Mouse (Mus musculus) neural tube, embryonic 11.5 days (tissue): ENCODE measurements around the gene Dlgap5. TPM values are rescaled to one million over a fixed set of nuclear protein-coding genes. Genes with fewer than 3 reads are reported as not detected.

Experiments used
- ATAC-seq: fragments of 200-750 bp; cut with Nextera tagmentation; 2 replicates; pipeline ENCODE4 v1.8.0; 2017; ENCODE audit warnings: moderate number of reproducible peaks, mild to moderate bottlenecking, moderate TSS enrichment, moderate library complexity; ENCODE audit not compliant: insufficient read depth, low FRiP score, low TSS enrichment
- DNase-seq: peaks from one replicate; pipeline ENCODE4 v3.0.0-alpha.2; 2015; ENCODE audit warnings: low spot score
- H3K27ac ChIP-seq: fragments of 300-500 bp; sonication (generic); 2 replicates; pipeline ENCODE4 v1.5.1; 2014; ENCODE audit warnings: low read depth, mild to moderate bottlenecking, low read length
- H3K27me3 ChIP-seq: fragments of 300-500 bp; sonication (generic); 2 replicates; pipeline ENCODE4 v1.6.1; 2014; ENCODE audit warnings: mild to moderate bottlenecking, low read length, mixed read lengths; ENCODE audit not compliant: control insufficient read depth, insufficient read depth
- H3K36me3 ChIP-seq: fragments of 300-500 bp; sonication (generic); 2 replicates; pipeline ENCODE4 v1.6.1; 2014; ENCODE audit warnings: mild to moderate bottlenecking, low read length, moderate library complexity, mixed read lengths; ENCODE audit not compliant: control insufficient read depth, insufficient read depth
- H3K4me1 ChIP-seq: fragments of 300-500 bp; sonication (generic); 2 replicates; pipeline ENCODE4 v1.6.1; 2014; ENCODE audit warnings: low read length, mixed read lengths; ENCODE audit not compliant: control insufficient read depth, insufficient read depth
- H3K4me2 ChIP-seq: fragments of 300-500 bp; sonication (generic); 2 replicates; pipeline ENCODE4 v1.6.1; 2014; ENCODE audit warnings: low read depth, mild to moderate bottlenecking, moderate library complexity
- H3K4me3 ChIP-seq: fragments of 300-500 bp; sonication (generic); 2 replicates; pipeline ENCODE4 v1.5.1; 2014; ENCODE audit warnings: low read depth, low read length
- H3K9ac ChIP-seq: fragments of 300-500 bp; sonication (generic); 2 replicates; pipeline ENCODE4 v1.6.1; 2014; ENCODE audit warnings: mild to moderate bottlenecking, low read length
- H3K9me3 ChIP-seq: fragments of 300-500 bp; sonication (generic); 2 replicates; pipeline ENCODE4 v1.6.1; 2016; ENCODE audit warnings: low read length; ENCODE audit not compliant: control insufficient read depth
- WGBS: fragments of 180-500 bp; shearing (Covaris S2); extraction: QIAGEN DNeasy Blood & Tissue Kit; methylation state at CpG from one replicate; pipeline ENCODE4 v1.1.7; 2014; 5-methylcytosine and 5-hydroxymethylcytosine counted together
- polyA plus RNA-seq: library from polyadenylated mRNA; unstranded; fragments of >200 nt; fragmentation: Nextera tagmentation; extraction: Ambion mirVana; gene quantifications from 2 replicates; pipeline ENCODE4 v1.2.1, GENCODE M21; 2014

The Dlgap5 gene
- polyA plus RNA-seq, 1 experiment from 2014 or later, result 56.2 TPM

DNA sequence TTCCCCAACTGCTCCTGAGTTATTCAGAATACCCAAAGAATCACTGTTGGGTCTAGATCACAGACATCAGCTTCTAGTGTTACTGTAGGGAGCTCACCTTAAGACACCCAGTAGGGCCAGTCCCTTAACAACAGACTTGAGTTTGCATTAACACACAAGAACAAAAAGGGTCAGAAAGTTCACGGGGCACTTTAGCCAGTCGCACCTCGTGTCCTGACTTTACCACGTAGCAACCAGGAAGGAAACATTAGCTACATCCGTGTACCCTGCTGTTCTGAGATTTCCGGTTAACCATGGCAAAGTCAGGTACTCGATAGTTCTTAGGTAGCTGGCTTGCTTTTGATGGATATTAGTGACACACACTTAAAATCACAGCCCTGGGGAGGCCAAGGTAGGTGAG, 34.3 kb downstream of the Dlgap5 start:
- no peak for DNase-seq
- Histone ChIP-seq H3K27me3 (no peaks in the 10 kb centered on the region), H3K27ac (no peak overlapping the region), H3K9ac (no peak overlapping the region), H3K36me3 (no peaks in the 10 kb centered on the region; the same call in 1 of the 2 replicates), H3K4me3 (no peak overlapping the region), H3K4me2 (no peak overlapping the region), H3K4me1 (no peaks in the 10 kb centered on the region), H3K9me3 (no peaks in the 10 kb centered on the region)
- ATAC-seq, result no peak
- WGBS, result 86% methylated on average over 7 of the region's 7 CpGs

DNA sequence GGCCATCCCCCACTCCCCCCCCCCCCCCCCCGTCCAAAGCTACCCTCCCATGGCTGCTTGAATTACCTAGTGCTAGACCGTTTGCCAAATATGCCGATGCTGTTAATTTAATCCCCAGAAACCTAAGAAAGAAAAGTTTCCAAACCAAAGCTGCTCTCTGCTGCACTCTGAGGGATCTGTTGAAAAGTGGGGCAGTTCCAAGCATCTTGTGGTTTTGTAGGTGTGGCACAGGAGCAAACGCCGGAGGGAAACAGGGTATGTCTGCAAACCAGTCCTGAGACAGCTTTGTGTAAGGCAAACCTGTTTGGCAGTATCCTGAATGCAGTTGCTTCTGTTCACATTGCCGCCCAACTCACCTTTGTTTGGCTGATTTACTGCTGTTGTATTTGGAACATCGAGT, 39.9 kb downstream of the Dlgap5 start:
- Histone ChIP-seq H3K36me3 (no peaks in the 10 kb centered on the region), H3K27me3 (peaks cover 10% of the 10 kb centered on the region), H3K9ac (no peak overlapping the region), H3K4me2 (no peak overlapping the region), H3K4me1 (0 out of 2 replicates have a peak, but pooled peaks cover 3% of the 10 kb centered on the region), H3K9me3 (no peaks in the 10 kb centered on the region), H3K4me3 (no peak overlapping the region), H3K27ac (no peak overlapping the region)
- no peak for ATAC-seq
- no peak for DNase-seq
- WGBS, result 81% methylated on average over 7 of the region's 7 CpGs

DNA sequence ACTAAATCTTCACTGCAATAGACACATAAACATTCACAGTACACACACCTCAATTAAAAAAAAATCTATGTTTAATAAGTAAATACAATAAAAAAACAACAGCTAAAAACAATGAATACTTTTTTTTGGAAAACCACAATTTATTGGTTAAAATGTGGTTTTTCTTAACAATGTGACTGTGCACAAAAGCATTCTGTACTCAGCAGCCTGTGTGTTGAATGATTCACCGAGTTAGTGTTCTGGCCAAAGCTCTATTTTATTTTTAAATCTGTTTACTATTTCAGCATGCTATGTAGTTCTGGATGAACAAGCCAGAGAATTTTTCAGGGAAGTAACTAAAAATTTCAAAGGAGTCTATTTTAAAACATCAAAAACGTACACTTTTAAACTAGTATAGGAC, 41.7 kb downstream of the Dlgap5 start:
- Histone ChIP-seq H3K27me3 (peaks cover 14% of the 10 kb centered on the region), H3K27ac (no peak overlapping the region), H3K4me3 (no peak overlapping the region), H3K9me3 (no peaks in the 10 kb centered on the region), H3K9ac (no peak overlapping the region), H3K36me3 (no peaks in the 10 kb centered on the region), H3K4me1 (0 out of 2 replicates have a peak, but pooled peaks cover 3% of the 10 kb centered on the region), H3K4me2 (no peak overlapping the region)
- ATAC-seq, result no peak
- WGBS, result 75% methylated on average over 2 of the region's 2 CpGs
- no peak for DNase-seq

DNA sequence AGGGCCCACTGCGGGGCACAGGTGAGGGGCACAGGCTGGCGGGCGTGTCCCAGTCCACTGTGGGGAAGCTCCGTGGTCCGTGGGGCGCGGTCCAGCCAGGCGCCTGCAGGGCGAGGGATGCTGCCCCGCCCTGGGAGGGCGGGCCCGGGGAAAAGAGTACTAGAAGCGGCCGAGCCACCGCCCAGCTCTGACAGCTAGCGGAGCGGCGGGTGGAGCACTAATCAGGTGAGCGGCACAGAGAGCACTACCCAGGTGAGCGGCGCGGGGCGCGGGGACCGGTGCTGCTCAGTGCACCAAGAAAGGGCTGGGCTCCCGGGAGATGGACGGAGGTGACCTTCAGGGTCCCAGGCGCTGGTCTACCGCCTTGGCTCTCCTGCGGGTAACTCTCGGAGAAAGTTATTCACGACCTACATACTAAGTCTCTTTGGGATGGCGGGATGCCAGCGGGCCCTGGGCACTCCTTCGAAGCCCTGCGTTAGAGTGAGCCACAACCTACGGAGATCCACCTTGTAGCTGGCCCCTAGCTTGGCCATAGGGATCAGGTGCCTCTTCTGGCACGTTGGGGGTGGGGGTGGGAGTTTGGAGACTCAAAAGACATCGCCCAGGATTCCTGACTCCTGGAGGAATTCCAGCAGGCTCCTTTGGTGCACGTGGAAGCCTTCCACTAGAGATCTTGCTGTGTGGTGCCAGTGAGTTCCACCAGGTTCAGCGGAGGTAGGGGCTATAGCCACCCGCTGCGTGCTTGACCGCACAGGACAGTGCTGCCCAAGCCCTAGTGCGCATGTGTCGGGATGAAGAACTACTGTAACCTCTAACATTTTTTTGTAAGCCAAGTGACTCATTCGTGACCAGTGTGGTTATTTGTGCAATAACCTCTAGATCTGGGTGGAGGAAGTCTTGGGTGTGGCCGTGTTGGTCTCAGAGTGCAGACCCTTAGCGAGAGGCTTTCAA, 44.2 kb downstream of the Dlgap5 start:
- 15% methylated on average over 49 of the region's 49 CpGs for WGBS
- Histone ChIP-seq H3K27ac (no peak overlapping the region), H3K4me3 (no peak overlapping the region), H3K4me1 (0 out of 2 replicates have a peak, but pooled peaks cover 3% of the 10 kb centered on the region), H3K9ac (no peak overlapping the region), H3K9me3 (no peaks in the 10 kb centered on the region), H3K4me2 (peak overlapping the region; percentile 40), H3K36me3 (no peaks in the 10 kb centered on the region), H3K27me3 (peaks cover 14% of the 10 kb centered on the region)
- ATAC-seq (no peak), DNase-seq (peak; percentile 24)

DNA sequence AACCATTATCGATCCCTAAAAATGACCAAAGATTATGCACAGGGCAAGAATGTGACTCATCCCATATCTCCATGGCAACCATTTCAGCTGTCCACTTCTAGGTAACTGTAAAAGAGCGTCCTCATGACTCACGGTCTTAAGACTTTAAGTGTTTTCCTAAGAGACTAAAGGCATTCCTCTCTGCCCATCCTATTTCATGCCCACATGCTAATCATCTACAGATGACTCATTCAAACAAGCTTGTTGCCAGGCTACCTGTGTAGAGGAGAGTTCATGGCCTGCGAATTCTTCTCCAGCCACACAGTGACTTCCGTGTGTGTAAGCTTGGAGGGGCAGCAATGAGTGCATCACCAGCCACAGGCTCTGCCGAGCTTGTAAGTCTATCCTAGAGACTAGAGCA, 46.5 kb downstream of the Dlgap5 start:
- Histone ChIP-seq H3K4me1 (0 out of 2 replicates have a peak, but pooled peaks cover 3% of the 10 kb centered on the region), H3K9me3 (no peaks in the 10 kb centered on the region), H3K4me2 (no peak overlapping the region), H3K36me3 (no peaks in the 10 kb centered on the region), H3K4me3 (no peak overlapping the region), H3K27me3 (peaks cover 14% of the 10 kb centered on the region), H3K9ac (no peak overlapping the region), H3K27ac (no peak overlapping the region)
- no peak for ATAC-seq
- no peak for DNase-seq
- 74% methylated on average over 6 of the region's 6 CpGs for WGBS

DNA sequence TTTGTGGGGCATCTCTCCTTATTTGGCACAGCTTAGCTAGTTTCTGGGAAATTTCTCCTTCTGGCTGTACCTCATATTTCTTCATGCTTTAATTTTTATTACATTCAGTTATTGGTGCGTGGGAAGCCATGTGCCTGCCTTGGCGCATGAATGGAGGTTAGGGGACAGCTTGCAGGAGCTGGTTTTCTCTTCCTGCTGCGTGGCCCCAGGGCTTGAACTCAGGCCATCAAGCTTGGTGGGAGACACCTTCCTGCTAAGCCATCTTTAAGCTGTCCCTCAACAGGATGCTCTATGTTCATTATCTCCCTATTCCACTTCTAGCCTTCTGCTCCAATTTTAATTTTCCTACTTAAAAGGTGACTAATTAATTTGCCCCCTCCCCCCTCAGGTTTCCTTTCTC, 47.4 kb downstream of the Dlgap5 start:
- H3K27me3 ChIP-seq, result peaks cover 14% of the 10 kb centered on the region
- no peak overlapping the region for H3K27ac ChIP-seq
- H3K4me3 ChIP-seq, result no peak overlapping the region
- no peaks in the 10 kb centered on the region for H3K9me3 ChIP-seq
- ATAC-seq (no peak), DNase-seq (no peak)
- 91% methylated on average over 3 of the region's 3 CpGs for WGBS
- no peak overlapping the region for H3K4me2 ChIP-seq
- no peak overlapping the region for H3K9ac ChIP-seq
- H3K4me1 ChIP-seq, result 0 out of 2 replicates have a peak, but pooled peaks cover 3% of the 10 kb centered on the region
- no peaks in the 10 kb centered on the region for H3K36me3 ChIP-seq

DNA sequence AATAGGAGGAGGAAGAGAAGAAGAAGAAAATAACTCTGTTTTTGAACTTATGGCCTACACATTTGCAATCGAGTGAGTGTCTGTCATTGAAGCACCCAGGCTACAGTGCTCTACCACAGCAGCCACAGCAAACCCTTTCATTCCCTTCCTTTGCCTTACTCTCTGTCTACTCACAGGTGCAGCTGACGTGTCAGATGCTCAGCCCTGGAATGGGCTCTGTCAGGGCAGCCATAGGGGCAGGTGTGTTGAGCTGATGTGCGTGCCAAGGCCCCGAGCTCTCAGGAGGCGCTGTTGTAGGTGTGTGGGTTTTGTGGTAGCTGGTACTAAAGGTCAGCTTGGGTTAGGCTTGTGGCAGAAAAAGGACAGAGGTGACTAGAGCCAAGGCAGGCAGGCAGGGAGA, 48.5 kb downstream of the Dlgap5 start:
- Histone ChIP-seq H3K4me3 (no peak overlapping the region), H3K4me2 (no peak overlapping the region), H3K27me3 (peaks cover 14% of the 10 kb centered on the region), H3K9me3 (no peaks in the 10 kb centered on the region), H3K27ac (no peak overlapping the region), H3K9ac (no peak overlapping the region), H3K36me3 (no peaks in the 10 kb centered on the region), H3K4me1 (peaks cover 7% of the 10 kb centered on the region; the same call in 1 of the 2 replicates)
- WGBS, result 88% methylated on average over 5 of the region's 5 CpGs
- DNase-seq (no peak), ATAC-seq (no peak)

DNA sequence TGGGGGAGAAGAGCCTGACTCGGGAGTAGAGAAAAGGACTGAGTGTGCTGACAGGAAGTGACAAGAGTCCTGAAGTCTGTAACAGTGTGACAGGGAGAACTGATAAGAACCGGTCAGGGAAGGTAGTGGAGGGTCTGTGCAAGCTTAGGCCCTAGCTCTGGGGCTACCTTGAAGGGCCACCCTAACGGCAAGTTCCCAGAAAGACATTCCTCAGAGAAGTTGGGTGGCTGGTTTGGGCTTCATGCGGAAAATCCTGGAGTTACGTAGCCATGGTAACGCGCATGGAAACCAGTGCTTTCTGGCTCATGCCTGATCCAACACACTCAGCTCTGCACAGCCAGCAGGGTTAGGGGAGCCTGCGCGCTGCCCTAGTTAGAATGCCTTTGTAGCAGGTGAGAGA, 50.7 kb downstream of the Dlgap5 start, which contains the start of gene Lgals3:
TSS of gene Lgals3 (plus strand) at position 291 of the 400 bp plus-strand sequence.
- H3K4me3 ChIP-seq, result no peak within 1 kb of the TSS
- ATAC-seq (no peak), DNase-seq (peak; percentile 53)
- no peaks in the 10 kb centered on the region for H3K9me3 ChIP-seq
- H3K4me2 ChIP-seq, result no peak within 1 kb of the TSS
- H3K27me3 ChIP-seq, result no peaks in the 10 kb centered on the region; the same call in 1 of the 2 replicates
- H3K9ac ChIP-seq, result no peak within 1 kb of the TSS
- H3K4me1 ChIP-seq, result peaks cover 5% of the 10 kb centered on the region; the same call in 1 of the 2 replicates
- no peak within 1 kb of the TSS for H3K27ac ChIP-seq
- WGBS, result 61% methylated on average over 9 of the region's 9 CpGs
- H3K36me3 ChIP-seq, result no peaks in the 10 kb centered on the region
